Mouse (Mus musculus): ENCODE results near the gene Hist1h2ap. TPM values are rescaled to one million over a fixed set of nuclear protein-coding genes. Genes with fewer than 3 reads are reported as not detected.

The Hist1h2ap gene
- total and polyA plus RNA-seq, 3 experiments, result 727 to 3,706 TPM; not detected in 1

DNA sequence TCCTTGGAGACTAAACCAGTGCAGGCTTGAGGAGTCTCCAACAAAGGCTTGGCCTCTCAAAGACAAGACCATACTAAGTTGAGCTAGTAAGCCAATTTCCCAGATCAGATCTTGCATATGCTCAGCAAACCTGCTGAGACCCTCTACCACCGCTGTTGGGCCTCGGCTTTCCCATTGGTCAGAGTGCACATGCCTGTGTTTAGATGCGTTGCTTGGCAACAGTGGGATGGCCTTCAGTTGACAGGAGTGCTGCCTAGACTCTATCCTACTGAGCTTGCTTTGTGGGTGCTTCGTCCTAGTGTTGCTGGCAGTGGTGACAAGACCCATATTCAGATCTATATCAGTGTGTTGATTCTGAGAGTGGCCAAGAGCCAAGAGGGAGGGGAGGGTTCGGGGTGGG, 28.3 kb upstream of the Hist1h2ap start (continued):
- TF ChIP-seq MYC (IDR thresholded peaks at IDR 0.05; ENCODE audit: low read depth, low read length) (no peak), MAFK (IDR thresholded peaks at IDR 0.05; ENCODE audit: borderline replicate concordance, low read depth, low read length) (no peak), RAD21 (IDR thresholded peaks at IDR 0.05; ENCODE audit: low read depth, low read length) (no peak)

DNA sequence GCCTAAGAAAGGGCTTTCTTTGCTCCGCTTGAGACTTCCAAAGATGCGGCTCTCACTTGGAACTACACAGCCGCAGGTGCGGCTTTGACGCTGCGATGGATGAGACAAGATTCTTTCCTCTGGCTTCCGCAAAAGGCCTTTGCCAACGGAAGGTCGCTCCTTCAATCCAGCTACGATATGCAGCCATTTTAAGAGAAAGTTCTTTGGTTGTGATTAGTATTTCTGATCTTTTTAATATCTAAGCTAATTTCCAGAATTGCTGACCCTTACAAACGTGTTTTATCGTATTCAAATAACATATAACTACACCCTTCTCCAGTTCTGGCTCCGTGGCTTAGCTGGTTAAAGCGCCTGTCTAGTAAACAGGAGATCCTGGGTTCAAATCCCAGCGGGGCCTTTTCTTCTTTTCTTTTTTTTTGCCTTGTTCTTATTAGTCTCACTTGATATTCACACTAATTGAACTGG, 22.4 kb upstream of the Hist1h2ap start:
- no peak overlapping the region for H3K27ac ChIP-seq (ENCODE audit: control insufficient read depth, low read depth, low read length)
- no peak for TF ChIP-seq ZKSCAN1 (IDR thresholded peaks at IDR 0.05; ENCODE audit: low read depth, low read length)
- TF ChIP-seq NRF1 (IDR thresholded peaks at IDR 0.05; ENCODE audit: insufficient read depth, low read depth, low read length, poor library complexity, severe bottlenecking), result no peak
- peak; percentile 100 for TF ChIP-seq TBP (IDR thresholded peaks at IDR 0.05; ENCODE audit: low read depth, low read length)
- no peak for TF ChIP-seq USF1 (IDR thresholded peaks at IDR 0.05; ENCODE audit: low read depth, low read length)
- no peak for TF ChIP-seq EP300 (IDR thresholded peaks at IDR 0.05; ENCODE audit: low read depth in 1 of 2, low read length in 2 of 2)
- TF ChIP-seq ELF1 (IDR thresholded peaks at IDR 0.05; ENCODE audit: low read depth, low read length), result peak; percentile 56; the same call in 1 of the 2 replicates
- no peak for TF ChIP-seq CHD1 (IDR thresholded peaks at IDR 0.05; ENCODE audit: low read depth, low read length)
- TF ChIP-seq MAFK (IDR thresholded peaks at IDR 0.05; ENCODE audit: borderline replicate concordance, low read depth, low read length), result peak; percentile 99
- TF ChIP-seq TCF12 (IDR thresholded peaks at IDR 0.05; ENCODE audit: low read depth, low read length), result no peak
- TF ChIP-seq RAD21 (IDR thresholded peaks at IDR 0.05; ENCODE audit: low read depth, low read length), result no peak
- TF ChIP-seq RCOR1 (IDR thresholded peaks at IDR 0.05; ENCODE audit: low read depth, low read length), result no peak
- no peak for TF ChIP-seq UBTF (IDR thresholded peaks at IDR 0.05; ENCODE audit: borderline replicate concordance, insufficient read depth, low read depth, low read length)
- TF ChIP-seq MYC (IDR thresholded peaks at IDR 0.05; ENCODE audit: low read depth, low read length), result no peak
- TF ChIP-seq ZNF384 (IDR thresholded peaks at IDR 0.05; ENCODE audit: low read depth, low read length), result 0 out of 2 replicates have a peak, but pooled peaks have one; percentile 37
- no peak for TF ChIP-seq SIN3A (IDR thresholded peaks at IDR 0.05; ENCODE audit: low read length)
- TF ChIP-seq ZC3H11A (IDR thresholded peaks at IDR 0.05; ENCODE audit: low read depth, low read length), result no peak
- TF ChIP-seq MEF2A (IDR thresholded peaks at IDR 0.05; ENCODE audit: extremely low read depth, insufficient replicate concordance, low read depth, low read length, poor library complexity, severe bottlenecking), result no peak
- TF ChIP-seq ZMIZ1 (IDR thresholded peaks at IDR 0.05; ENCODE audit: low read depth, low read length), result no peak
- H3K79me2 ChIP-seq (ENCODE audit: control insufficient read depth, insufficient read depth, low read length, poor library complexity), result no peaks in the 10 kb centered on the region
- peaks cover 0 to 16% of the 10 kb centered on the region in 2 experiments; a peak in 2 of 4 replicates for H3K4me1 ChIP-seq (ENCODE audit: control insufficient read depth in 1 of 2, insufficient read depth in 2 of 2, low read length in 2 of 2)
- DNase-seq (ENCODE audit: low read depth, low spot score), result peak; percentile 72
- H3K4me3 ChIP-seq (ENCODE audit: control insufficient read depth in 1 of 2, insufficient read depth in 1 of 2, low read depth in 2 of 2, low read length in 2 of 2), result peak overlapping the region; percentile 56 to 76
- no peaks in the 10 kb centered on the region; a peak in 1 of 4 replicates for H3K27me3 ChIP-seq (ENCODE audit: control insufficient read depth in 1 of 2, insufficient read depth in 2 of 2, low read length in 2 of 2)
- H3K36me3 ChIP-seq (ENCODE audit: control insufficient read depth in 1 of 2, insufficient read depth in 2 of 2, low read length in 2 of 2), result peaks cover 0 to 19% of the 10 kb centered on the region in 2 experiments; a peak in 2 of 4 replicates
- no peaks in the 10 kb centered on the region for H3K9me3 ChIP-seq (replicated peaks; ENCODE audit: insufficient read depth, low read length)
- peak overlapping the region; percentile 53 for H3K9ac ChIP-seq (ENCODE audit: control insufficient read depth, low read depth, low read length, poor library complexity, severe bottlenecking)
